Mouse (Mus musculus) heart, postnatal 0 days (tissue): ENCODE measurements at regions not wholly inside any gene's neighbourhood (a gene's known extent, or its start where the extent isn't known, plus 50 kb on each side); places are given as distances from the start of the nearest gene placed in this dataset.

Experiments used
- CTCF ChIP-seq: IDR thresholded peaks from 2 replicates; pipeline ENCODE4 v1.5.1; 2016; ENCODE audit warnings: antibody characterized with exemption, control low read depth, low read depth
- EP300 ChIP-seq: IDR thresholded peaks from 2 replicates; pipeline ENCODE4 v1.6.1; 2016; ENCODE audit warnings: antibody characterized with exemption, low read depth

- no peak for TF ChIP-seq CTCF
- no peak for TF ChIP-seq EP300
Observed at GRCm38 (mm10) chr2:84258339-84259006, 166.7 kb downstream of the Calcrl start.
